Mouse (Mus musculus) bone marrow, adult 2 months (tissue): ENCODE data around the gene Eaf2.

ENCODE experiments used
- CTCF ChIP-seq: fragments of 200-500 bp; IDR thresholded peaks from 2 replicates; pipeline ENCODE4 v1.5.1; 2011; ENCODE audit warnings: low read length, control low read depth; ENCODE audit not compliant: control insufficient read depth, insufficient read depth
- POLR2A ChIP-seq: fragments of 200-500 bp; IDR thresholded peaks from 2 replicates; pipeline ENCODE4 v1.6.1; 2011; ENCODE audit warnings: low read depth, mild to moderate bottlenecking, control low read depth, low read length, borderline replicate concordance; ENCODE audit not compliant: control insufficient read depth

GRCm38 (mm10) chr16:36784146-36784545, 90.7 kb downstream of the Eaf2 start:
- TF ChIP-seq CTCF (no peak), POLR2A (no peak)
